Mouse (Mus musculus): ENCODE data around the gene Pgp. TPM values are rescaled to one million over a fixed set of nuclear protein-coding genes. Genes with fewer than 3 reads are reported as not detected.

Pgp gene
- polyA plus RNA-seq, 1 experiment from 2014 or later = 53.3 TPM

DNA sequence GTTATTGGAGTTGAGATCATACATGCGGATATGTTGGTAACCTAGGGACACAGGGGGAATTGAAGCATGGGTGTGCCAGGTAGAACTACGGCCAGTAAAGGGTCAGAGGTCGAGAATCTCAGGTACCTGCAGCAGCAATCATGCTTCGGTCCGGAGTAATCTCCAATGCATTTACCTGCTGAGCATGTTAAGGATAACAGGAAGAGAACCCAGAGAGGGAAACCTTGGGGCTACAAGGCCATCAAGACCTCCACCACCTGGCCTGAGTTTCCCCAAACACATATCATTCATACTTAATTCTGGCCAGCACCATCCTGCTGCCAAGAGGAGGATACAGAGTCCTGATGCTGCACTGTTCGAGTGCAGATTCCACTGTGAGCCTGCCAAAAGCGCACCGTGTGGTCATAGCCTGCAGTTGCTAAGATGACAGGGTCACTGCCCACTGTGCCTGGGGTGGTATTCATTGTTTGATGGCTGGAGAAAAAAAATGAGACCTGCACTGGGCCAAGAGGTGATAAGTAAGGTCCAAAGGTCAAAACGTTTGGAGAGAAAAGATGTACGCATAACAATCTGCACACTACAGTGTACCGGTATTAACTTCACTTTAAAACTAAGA is 7.9 kb downstream of the Pgp start:
- 51% methylated on average over 11 of the region's 11 CpGs for WGBS

DNA sequence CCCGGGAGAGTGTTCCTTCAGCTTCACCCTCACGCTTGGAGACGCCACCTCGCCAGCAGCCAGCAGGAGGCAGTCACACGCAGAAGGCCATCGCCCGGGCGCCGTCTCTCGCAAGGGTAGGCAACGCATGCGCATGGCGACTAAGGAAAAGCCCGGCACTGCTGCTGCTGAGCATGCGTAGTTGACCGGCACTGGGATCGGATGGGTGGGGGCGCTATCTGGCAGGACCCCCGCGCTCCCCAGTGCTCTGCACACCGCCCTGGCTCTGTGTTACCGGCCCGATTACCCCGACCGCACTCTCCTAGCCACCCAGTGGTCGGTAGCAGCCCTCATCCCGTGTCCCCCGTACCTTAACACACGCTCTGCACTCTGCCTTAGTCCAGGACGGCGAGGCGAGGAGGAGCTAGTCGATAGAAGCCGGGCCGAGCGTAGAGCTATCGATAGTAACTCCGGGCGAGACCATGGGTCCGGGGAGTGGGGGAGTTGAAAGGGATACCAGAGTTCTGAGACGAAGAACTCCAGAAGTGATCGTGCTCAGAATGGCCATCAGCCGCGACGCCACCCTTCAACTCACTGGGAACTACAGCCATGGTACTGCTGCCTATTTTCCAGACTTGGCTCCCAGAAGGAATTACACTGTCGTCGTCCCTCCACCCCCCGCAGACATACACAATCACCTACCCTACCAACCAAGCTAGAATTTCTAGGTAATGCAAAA is 8.6 kb downstream of the Pgp start, which contains the start of gene Mlst8:
Gene Mlst8 (minus strand): TSS at position 416 of the 718 bp plus-strand sequence.
- peak; percentile 95 for ATAC-seq (replicated peaks; ENCODE audit: low FRiP score)
- Histone ChIP-seq H3K4me3 (replicated peaks) (peak within 1 kb of the TSS; percentile 74), H3K9me3 (replicated peaks) (no peaks in the 10 kb centered on the region), H3K27me3 (no peaks in the 10 kb centered on the region), H3K4me2 (peak within 1 kb of the TSS; percentile 67), H3K4me1 (peaks cover 35% of the 10 kb centered on the region), H3K9ac (peak within 1 kb of the TSS; percentile 77), H3K27ac (peak within 1 kb of the TSS; percentile 97), H3K36me3 (peaks cover 41% of the 10 kb centered on the region)
- under 1% methylated on average over 48 of the region's 48 CpGs for WGBS

More for the DNA sequence above, 7.9 kb downstream of the Pgp start:
- Histone ChIP-seq H3K4me2 (peak overlapping the region; percentile 67), H3K36me3 (peaks cover 48% of the 10 kb centered on the region), H3K4me3 (replicated peaks) (peak overlapping the region; percentile 74), H3K27ac (no peak overlapping the region; the same call in 1 of the 2 replicates), H3K27me3 (no peaks in the 10 kb centered on the region), H3K4me1 (peaks cover 42% of the 10 kb centered on the region), H3K9ac (peak overlapping the region; percentile 77), H3K9me3 (replicated peaks) (no peaks in the 10 kb centered on the region)
- peak; percentile 4; the same call in 1 of the 2 replicates for ATAC-seq (replicated peaks; ENCODE audit: low FRiP score)

DNA sequence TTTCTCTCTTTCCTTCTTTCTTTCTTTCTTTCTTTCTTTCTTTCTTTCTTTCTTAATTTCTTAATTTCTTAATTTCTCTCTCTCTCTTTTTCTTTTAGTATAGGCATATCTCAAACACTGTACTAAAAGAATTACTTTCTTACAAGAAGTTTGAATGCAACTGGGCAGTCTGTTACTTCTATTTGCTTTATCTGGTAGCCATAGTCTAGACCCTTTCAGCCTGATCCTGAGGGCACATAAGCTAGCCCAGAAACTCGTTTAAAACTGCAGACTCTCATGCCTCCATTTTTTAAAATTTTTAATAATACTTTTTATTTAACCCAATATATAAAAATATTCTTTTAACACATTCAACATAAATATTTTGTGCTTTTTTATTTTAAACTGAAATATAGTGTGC is 9.2 kb downstream of the Pgp start:
- Histone ChIP-seq H3K4me1 (peaks cover 29% of the 10 kb centered on the region), H3K36me3 (peaks cover 35% of the 10 kb centered on the region), H3K27ac (0 out of 2 replicates have a peak overlapping the region, but pooled peaks have one; percentile 58), H3K27me3 (no peaks in the 10 kb centered on the region), H3K9ac (no peak overlapping the region), H3K9me3 (replicated peaks) (no peaks in the 10 kb centered on the region), H3K4me2 (peak overlapping the region; percentile 67), H3K4me3 (replicated peaks) (peak overlapping the region; percentile 74)
- ATAC-seq (replicated peaks; ENCODE audit: low FRiP score) = no peak
- 23% methylated on average over 1 of the region's 1 CpGs for WGBS

DNA sequence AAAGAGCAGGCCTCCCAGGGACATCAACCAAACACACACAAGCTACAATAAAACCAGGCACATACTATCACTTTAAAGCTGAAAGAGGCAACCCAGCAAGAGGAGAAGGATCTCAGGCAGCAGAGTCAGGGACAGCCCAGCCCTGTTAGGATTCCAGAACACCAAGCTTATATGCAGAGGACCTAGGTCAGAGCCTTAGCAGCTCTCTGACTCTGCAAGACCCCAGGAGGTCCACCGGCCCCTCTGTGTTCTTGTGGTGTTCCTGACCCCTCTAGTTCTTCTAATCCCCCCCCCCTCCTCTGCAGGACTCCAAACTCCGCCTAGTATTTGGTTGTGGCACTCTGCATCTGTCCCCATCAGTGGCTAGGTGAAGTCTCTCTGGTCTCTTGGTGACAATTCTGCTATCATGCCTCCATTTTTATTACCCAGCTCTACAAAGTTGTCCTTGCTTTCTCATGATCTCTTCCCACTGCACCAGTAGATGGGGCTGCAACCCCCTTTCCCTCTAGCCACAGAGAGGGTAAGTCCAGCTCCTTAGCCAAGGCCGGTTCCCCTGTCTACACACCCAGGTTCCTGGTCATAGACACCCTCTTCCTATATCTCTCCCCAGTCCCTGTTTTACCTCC is 10.1 kb downstream of the Pgp start:
- Histone ChIP-seq H3K4me1 (peaks cover 22% of the 10 kb centered on the region), H3K9ac (0 out of 2 replicates have a peak overlapping the region, but pooled peaks have one; percentile 10), H3K4me2 (peak overlapping the region; percentile 67; the same call in 1 of the 2 replicates), H3K36me3 (peaks cover 26% of the 10 kb centered on the region), H3K27ac (0 out of 2 replicates have a peak overlapping the region, but pooled peaks have one; percentile 6), H3K9me3 (replicated peaks) (no peaks in the 10 kb centered on the region), H3K27me3 (0 out of 2 replicates have a peak, but pooled peaks cover 6% of the 10 kb centered on the region), H3K4me3 (replicated peaks) (no peak overlapping the region)
- WGBS = 50% methylated on average over 3 of the region's 3 CpGs
- no peak for ATAC-seq (replicated peaks; ENCODE audit: low FRiP score)

DNA sequence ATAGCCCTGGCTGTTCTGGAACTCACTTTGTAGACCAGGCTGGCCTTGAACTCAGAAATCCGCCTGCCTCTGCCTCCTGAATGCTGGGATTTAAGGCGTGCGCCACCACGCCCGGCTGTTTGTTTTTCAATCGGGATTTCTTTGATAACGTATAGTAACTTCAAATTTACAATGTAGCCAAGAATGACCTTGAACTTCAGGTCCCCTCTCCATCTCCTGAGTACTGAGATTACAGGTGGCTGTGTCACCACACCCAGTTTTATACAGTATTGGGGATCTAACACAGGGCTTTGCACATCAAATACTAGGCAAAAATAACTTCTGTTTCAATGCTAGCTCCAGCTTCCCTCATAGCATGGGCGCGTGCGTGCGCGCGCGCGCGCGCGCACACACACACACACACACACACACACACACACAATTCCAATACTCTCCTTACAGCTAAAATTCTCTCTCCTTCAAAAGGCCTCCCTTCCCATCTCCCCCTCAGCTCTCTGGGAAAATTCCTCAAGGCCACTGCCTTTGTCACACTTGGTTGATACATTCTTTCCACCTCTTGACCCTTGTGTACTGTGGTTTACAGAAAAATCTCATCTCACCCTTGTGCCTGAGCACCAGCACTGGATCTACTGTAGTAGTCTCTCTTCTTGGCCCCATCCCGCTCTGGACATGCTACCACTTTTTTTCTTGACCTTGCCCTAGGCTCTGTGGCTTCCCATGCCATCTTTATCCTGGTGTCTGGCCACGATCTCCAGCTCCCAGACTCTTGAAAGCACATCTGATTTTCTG is 11.0 kb downstream of the Pgp start:
- peaks cover 26% of the 10 kb centered on the region for H3K4me1 ChIP-seq
- ATAC-seq (replicated peaks; ENCODE audit: low FRiP score) = no peak
- 94% methylated on average over 20 of the region's 20 CpGs for WGBS

GRCm38 (mm10) chr17:24483495-24483894 is 13.3 kb downstream of the Pgp start:
- no peak for ATAC-seq (replicated peaks; ENCODE audit: low FRiP score)
- Histone ChIP-seq H3K9ac (no peak overlapping the region), H3K27me3 (peaks cover 34% of the 10 kb centered on the region), H3K27ac (no peak overlapping the region), H3K4me3 (replicated peaks) (no peak overlapping the region), H3K9me3 (replicated peaks) (no peaks in the 10 kb centered on the region), H3K4me1 (peaks cover 20% of the 10 kb centered on the region), H3K4me2 (no peak overlapping the region), H3K36me3 (no peaks in the 10 kb centered on the region)
- WGBS = 95% methylated on average over 3 of the region's 3 CpGs

More for the DNA sequence above, 11.0 kb downstream of the Pgp start:
- peaks cover 12% of the 10 kb centered on the region; the same call in 1 of the 2 replicates for H3K27me3 ChIP-seq
- peaks cover 17% of the 10 kb centered on the region for H3K36me3 ChIP-seq
- H3K9ac ChIP-seq = no peak overlapping the region
- no peak overlapping the region for H3K4me3 ChIP-seq (replicated peaks)
- H3K4me2 ChIP-seq = no peak overlapping the region
- no peaks in the 10 kb centered on the region for H3K9me3 ChIP-seq (replicated peaks)
- H3K27ac ChIP-seq = no peak overlapping the region; the same call in 1 of the 2 replicates

DNA sequence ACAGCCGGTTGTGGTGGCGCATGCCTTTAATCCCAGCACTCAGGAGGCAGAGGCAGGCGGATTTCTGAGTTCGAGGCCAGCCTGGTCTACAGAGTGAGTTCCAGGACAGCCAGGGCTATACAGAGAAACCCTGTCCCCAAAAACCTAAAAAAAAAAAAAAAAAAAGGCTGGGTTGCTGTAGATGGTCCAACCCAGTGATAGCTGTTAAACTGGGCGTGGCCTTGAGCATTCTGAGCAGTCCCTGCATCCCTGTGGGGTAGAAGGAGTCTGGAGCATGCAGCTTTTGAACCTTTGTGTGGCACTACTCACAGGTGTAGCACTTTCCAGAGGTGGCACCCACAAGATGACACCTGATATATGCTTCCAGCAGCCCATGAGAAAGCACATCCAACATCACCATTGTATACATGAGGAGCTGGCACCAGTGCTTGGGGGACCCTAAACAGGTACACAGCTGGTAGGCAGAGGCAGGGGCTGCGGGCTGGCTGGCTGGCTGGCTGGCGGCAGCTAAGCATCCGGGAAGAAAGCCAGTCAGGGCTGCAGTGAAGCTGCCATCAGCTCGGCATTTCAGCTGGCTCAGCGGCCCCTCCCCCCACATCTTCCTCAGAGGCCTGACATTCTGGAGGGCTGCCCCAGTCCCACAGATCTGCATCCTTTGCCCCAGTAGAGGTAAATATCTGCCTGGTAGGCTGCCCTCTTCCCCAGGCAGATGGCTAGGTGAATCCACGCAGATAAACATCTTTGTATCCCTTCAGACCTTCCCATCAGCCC is 15.1 kb downstream of the Pgp start:
- no peak overlapping the region for H3K27ac ChIP-seq
- peaks cover 50% of the 10 kb centered on the region for H3K27me3 ChIP-seq
- H3K4me1 ChIP-seq = peaks cover 27% of the 10 kb centered on the region
- no peak overlapping the region for H3K4me2 ChIP-seq
- H3K9ac ChIP-seq = no peak overlapping the region
- H3K36me3 ChIP-seq = no peaks in the 10 kb centered on the region
- H3K4me3 ChIP-seq (replicated peaks) = no peak overlapping the region
- 45% methylated on average over 11 of the region's 11 CpGs for WGBS
- ATAC-seq (replicated peaks; ENCODE audit: low FRiP score) = no peak
- no peaks in the 10 kb centered on the region for H3K9me3 ChIP-seq (replicated peaks)

DNA sequence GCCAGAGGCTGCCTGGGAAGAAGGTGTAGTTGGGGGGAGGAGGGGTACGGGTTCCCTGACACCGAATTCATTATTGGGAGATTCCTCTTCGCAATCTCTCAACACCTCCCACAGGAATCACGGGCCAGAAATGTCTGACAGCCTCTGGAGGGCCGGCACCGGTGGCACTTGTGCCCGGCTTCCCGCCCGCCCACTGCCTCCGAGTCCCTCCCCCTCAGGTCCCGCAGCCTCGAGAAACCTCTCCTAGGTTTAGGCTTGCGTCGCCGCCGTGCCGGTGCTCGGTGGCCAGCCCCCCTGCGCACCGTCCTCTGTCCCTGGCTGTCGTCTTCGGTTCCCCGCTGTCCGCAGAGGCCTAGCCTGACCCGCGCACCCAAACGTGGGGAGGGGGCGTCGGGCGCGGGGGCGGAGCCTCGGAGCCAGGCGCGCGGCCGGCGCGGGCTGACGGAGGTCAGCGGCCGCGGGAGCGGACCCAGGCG is 18.0 kb downstream of the Pgp start, which contains the start of gene Caskin1:
Gene Caskin1 (plus strand): TSS at position 416 of the 476 bp plus-strand sequence.
- peak; percentile 64 for ATAC-seq (replicated peaks; ENCODE audit: low FRiP score)
- Histone ChIP-seq H3K27ac (no peak within 1 kb of the TSS), H3K9ac (peak within 1 kb of the TSS; percentile 84), H3K4me2 (peak within 1 kb of the TSS; percentile 100), H3K27me3 (peaks cover 51% of the 10 kb centered on the region), H3K36me3 (no peaks in the 10 kb centered on the region), H3K4me1 (peaks cover 29% of the 10 kb centered on the region), H3K4me3 (replicated peaks) (peak within 1 kb of the TSS; percentile 78), H3K9me3 (replicated peaks) (no peaks in the 10 kb centered on the region)
- 1% methylated on average over 28 of the region's 45 CpGs for WGBS

GRCm38 (mm10) chr17:24488662-24489264 is 18.6 kb downstream of the Pgp start:
- ATAC-seq (replicated peaks; ENCODE audit: low FRiP score) = peak; percentile 62
- Histone ChIP-seq H3K4me2 (peak overlapping the region; percentile 100), H3K4me3 (replicated peaks) (peak overlapping the region; percentile 78), H3K9me3 (replicated peaks) (no peaks in the 10 kb centered on the region), H3K27ac (no peak overlapping the region), H3K36me3 (no peaks in the 10 kb centered on the region), H3K4me1 (peaks cover 29% of the 10 kb centered on the region), H3K9ac (peak overlapping the region; percentile 84), H3K27me3 (peaks cover 51% of the 10 kb centered on the region)
- WGBS = under 1% methylated on average over 66 of the region's 81 CpGs

DNA sequence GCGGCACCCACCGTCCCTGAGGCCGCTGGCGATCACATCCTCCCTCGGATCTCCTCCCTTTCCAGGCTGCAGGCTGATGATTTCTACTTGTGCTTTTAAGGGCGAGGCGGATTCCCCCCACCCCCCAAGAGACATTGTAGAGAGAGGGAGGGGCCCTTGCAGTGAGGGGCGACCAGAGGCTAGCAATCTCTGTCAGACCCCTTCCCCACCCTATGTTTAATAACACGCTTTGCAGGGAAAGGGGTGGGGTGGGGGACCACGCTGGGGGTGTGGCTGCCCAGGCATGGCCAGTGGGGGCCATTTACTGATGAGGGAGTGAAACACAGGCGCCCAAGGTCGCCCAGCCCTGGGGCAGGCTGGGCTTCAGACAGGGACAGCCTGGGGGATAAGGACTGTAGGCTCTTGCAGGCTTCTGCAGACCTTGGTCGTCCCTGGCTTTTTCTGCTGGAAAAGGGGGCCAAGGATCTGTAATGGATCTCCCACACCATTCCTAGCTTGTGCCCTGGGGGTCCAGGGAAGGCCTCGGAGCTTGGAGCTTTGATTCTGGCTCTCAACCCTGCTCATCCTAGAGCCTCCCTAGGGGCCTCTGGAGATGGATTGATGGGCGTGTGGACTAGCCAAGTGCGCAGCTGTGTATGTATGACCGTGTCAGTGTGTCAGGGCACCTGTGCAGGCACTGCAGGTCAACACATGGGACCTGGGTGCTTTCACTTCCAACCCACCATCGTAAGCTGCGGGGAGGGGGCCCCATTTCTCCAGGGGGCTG is 19.3 kb downstream of the Pgp start:
- 17% methylated on average over 19 of the region's 19 CpGs for WGBS
- Histone ChIP-seq H3K4me2 (peak overlapping the region; percentile 100), H3K4me3 (replicated peaks) (peak overlapping the region; percentile 78), H3K36me3 (no peaks in the 10 kb centered on the region), H3K4me1 (peaks cover 29% of the 10 kb centered on the region), H3K27ac (no peak overlapping the region), H3K9ac (peak overlapping the region; percentile 84), H3K27me3 (peaks cover 51% of the 10 kb centered on the region), H3K9me3 (replicated peaks) (no peaks in the 10 kb centered on the region)
- ATAC-seq (replicated peaks; ENCODE audit: low FRiP score) = no peak
